ENCODE assay signal across 8 mouse cellular contexts in the genomic region with DNA sequence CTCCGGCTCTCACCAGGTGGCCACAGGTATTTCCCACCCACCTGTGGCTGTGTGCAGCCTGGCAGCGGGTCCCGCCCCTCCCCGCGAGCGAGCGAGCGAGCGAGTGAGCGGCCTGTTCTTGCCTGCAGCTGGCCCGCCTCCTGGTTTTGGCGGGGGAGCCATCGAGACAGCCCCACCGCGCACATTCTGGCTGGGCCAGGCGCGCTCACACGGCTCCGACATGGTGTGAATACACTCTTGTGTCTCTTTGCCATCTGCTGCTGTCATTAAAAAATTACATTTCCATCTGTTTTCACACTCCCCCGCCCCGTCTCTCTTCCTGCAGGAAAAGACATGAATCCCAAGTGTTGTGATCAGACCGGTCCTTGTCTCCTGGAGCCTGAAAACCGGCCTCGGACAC. TPM values are rescaled to one million over a fixed set of nuclear protein-coding genes. Genes with fewer than 3 reads are reported as not detected.
DNase-seq lines count a peak whose midpoint lies in the region; ATAC-seq lines count a peak whose summit lies in the region.

No protein-coding gene starts in this region.

- no peaks in the 10 kb centered on the region for H3K9me3 ChIP-seq in kidney, embryonic 16.5 days (ENCODE audit: low read length)
- H3K9me3 ChIP-seq in neural tube, embryonic 13.5 days = no peaks in the 10 kb centered on the region

- H3K9ac ChIP-seq in kidney, embryonic 16.5 days (replicated peaks; ENCODE audit: low read length) = peak overlapping the region; percentile 31; the same call in 1 of the 2 replicates
- H3K9ac ChIP-seq in neural tube, embryonic 13.5 days = no peak overlapping the region

- 18% methylated on average over 24 of the region's 24 CpGs for WGBS in kidney, embryonic 16.5 days
- WGBS in neural tube, embryonic 13.5 days = 18% methylated on average over 24 of the region's 24 CpGs

- DNase-seq in kidney, postnatal 25 days = no peak
- peak; percentile 54 for DNase-seq in cerebellum, adult 8-10 months
- peak; percentile 43 to 60 for DNase-seq in gastrocnemius, postnatal 4 days (ENCODE audit: low spot score in 2 of 2)
- DNase-seq in layer of hippocampus, adult 9-11 months = peak; percentile 94
- DNase-seq in thymus, adult 18-20 months = no peak

- no peak overlapping the region for H3K27ac ChIP-seq in kidney, embryonic 16.5 days (ENCODE audit: low read length)
- H3K27ac ChIP-seq in neural tube, embryonic 13.5 days (replicated peaks) = no peak overlapping the region

- peak overlapping the region; percentile 20; the same call in 1 of the 2 replicates for H3K4me3 ChIP-seq in kidney, embryonic 16.5 days (ENCODE audit: low read length)
- H3K4me3 ChIP-seq in neural tube, embryonic 13.5 days = no peak overlapping the region

- H3K4me1 ChIP-seq in kidney, embryonic 16.5 days (ENCODE audit: insufficient read depth, low read length) = peaks cover 17% of the 10 kb centered on the region
- H3K4me1 ChIP-seq in neural tube, embryonic 13.5 days (replicated peaks) = peaks cover 20% of the 10 kb centered on the region

- H3K27me3 ChIP-seq in kidney, embryonic 16.5 days (ENCODE audit: insufficient read depth, low read length) = no peaks in the 10 kb centered on the region
- no peaks in the 10 kb centered on the region for H3K27me3 ChIP-seq in neural tube, embryonic 13.5 days

- H3K36me3 ChIP-seq in kidney, embryonic 16.5 days (ENCODE audit: insufficient read depth, low read length) = no peaks in the 10 kb centered on the region
- no peaks in the 10 kb centered on the region for H3K36me3 ChIP-seq in neural tube, embryonic 13.5 days

- H3K4me2 ChIP-seq in kidney, embryonic 16.5 days (replicated peaks; ENCODE audit: low read depth, low read length) = peak overlapping the region; percentile 38
- peak overlapping the region; percentile 8; the same call in 1 of the 2 replicates for H3K4me2 ChIP-seq in neural tube, embryonic 13.5 days

- peak; percentile 24; the same call in 1 of the 2 replicates for ATAC-seq in kidney, embryonic 16.5 days (ENCODE audit: low FRiP score, low TSS enrichment)
- ATAC-seq in neural tube, embryonic 13.5 days (ENCODE audit: low read depth) = peak; percentile 78
- ATAC-seq in monocyte, adult 5-6 weeks (replicated peaks; ENCODE audit: insufficient number of reproducible peaks, low FRiP score, low TSS enrichment, poor library complexity, severe bottlenecking) = no peak

RNA-seq across cellular contexts. Expression of gene Gins2, which starts 9.5 kb away (rescaled TPM):
- 114 and 117 TPM in 2 replicates for polyA plus RNA-seq in kidney, embryonic 16.5 days (2015; fragmentation: Nextera tagmentation; extraction: Ambion mirVana)
- total RNA-seq in gastrocnemius, postnatal 4 days (2021) = 10 to 100 TPM; 22.5 to 26.3 TPM
- polyA plus RNA-seq in neural tube, embryonic 13.5 days (2015; fragmentation: Nextera tagmentation; extraction: Ambion mirVana) = 20.1 and 21.5 TPM in 2 replicates
- total RNA-seq in monocyte, adult 5-6 weeks (2017) = 1.1 to 3.2 TPM (median 1.3 TPM) in 3 replicates

RNA-seq across cellular contexts. Expression of gene 1190005I06Rik, which starts 48.9 kb away (rescaled TPM):
- 2.3 and 2.4 TPM in 2 replicates for polyA plus RNA-seq in kidney, embryonic 16.5 days (2015; fragmentation: Nextera tagmentation; extraction: Ambion mirVana)
- total RNA-seq in gastrocnemius, postnatal 4 days (2021) = 1 to 10 TPM; 1.4 to 3.1 TPM
- 6.9 and 7.8 TPM in 2 replicates for polyA plus RNA-seq in neural tube, embryonic 13.5 days (2015; fragmentation: Nextera tagmentation; extraction: Ambion mirVana)
- not detected in 3 replicates for total RNA-seq in monocyte, adult 5-6 weeks (2017)

Comparison
In these comparisons a context has a peak if more than half of its experiments do, and no peak if none do; other contexts are left out.
1. DNase-seq: peak in cerebellum, adult 8-10 months (single experiment), gastrocnemius, postnatal 4 days (2 of 2) and layer of hippocampus, adult 9-11 months (single experiment); none in kidney, postnatal 25 days (0 of 2) and thymus, adult 18-20 months (0 of 2).